Mouse (Mus musculus): ENCODE data around the gene Mapkbp1. TPM values are rescaled to one million over a fixed set of nuclear protein-coding genes. Genes with fewer than 3 reads are reported as not detected.
A peak's percentile ranks its signal among the peaks of the same experiment; 100 is the strongest.

Mapkbp1 gene
- polyA plus RNA-seq, 1 experiment, result 7.5 TPM

DNA sequence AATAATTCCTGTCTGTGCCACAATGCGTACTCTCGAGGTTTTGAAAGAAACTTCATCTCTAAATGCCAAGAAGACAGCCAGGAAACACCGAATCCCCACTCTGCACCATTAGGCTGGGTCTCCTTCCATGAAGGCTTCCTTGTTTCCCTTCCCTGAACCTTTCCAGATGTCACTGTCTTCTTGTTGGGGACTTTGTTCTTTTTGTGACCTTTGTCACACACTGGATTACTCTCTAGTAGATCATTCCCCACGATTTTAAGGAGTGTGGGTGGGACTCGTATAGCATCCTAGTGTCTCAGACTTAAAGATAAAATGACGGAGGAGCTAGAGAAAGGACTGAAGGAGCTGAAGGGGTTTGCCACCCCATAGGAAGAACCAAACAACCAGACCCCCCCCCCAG lies 18.4 kb downstream of the Mapkbp1 start:
- Histone ChIP-seq H3K4me3 (ENCODE audit: insufficient read depth, low read length) (no peak overlapping the region), H3K27ac (ENCODE audit: insufficient read depth, low read depth, low read length) (no peak overlapping the region), H3K4me1 (ENCODE audit: control insufficient read depth, insufficient read depth, low read length) (peaks cover 24% of the 10 kb centered on the region)
- no peak for TF ChIP-seq POLR2A (IDR thresholded peaks at IDR 0.05; ENCODE audit: borderline replicate concordance, low read depth, low read length)
- TF ChIP-seq CTCF (IDR thresholded peaks at IDR 0.05; ENCODE audit: low read depth, low read length), result no peak

DNA sequence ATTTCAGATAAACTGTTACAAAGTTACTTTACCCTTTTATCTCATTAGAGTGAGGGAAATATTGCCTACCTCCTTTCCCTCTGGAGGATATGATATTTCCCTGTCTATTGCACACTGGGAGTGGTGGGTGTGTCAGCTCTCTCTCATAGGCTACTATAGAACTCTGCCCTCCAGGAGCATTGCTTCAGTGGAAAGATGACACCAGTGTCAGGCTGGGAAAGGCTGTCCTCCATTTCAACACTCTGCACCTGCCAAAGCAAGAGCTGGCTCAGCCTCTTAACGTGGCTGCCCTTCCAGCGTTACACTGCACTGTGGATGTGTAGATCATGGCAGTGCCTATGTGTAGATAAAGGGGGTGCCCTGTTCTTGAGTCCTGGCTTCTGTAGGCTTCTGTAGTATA lies 19.9 kb downstream of the Mapkbp1 start:
- TF ChIP-seq POLR2A (IDR thresholded peaks at IDR 0.05; ENCODE audit: borderline replicate concordance, low read depth, low read length) (no peak), CTCF (IDR thresholded peaks at IDR 0.05; ENCODE audit: low read depth, low read length) (no peak)

GRCm38 (mm10) chr2:119993515-119993914 lies 21.0 kb downstream of the Mapkbp1 start:
- no peak overlapping the region for H3K27ac ChIP-seq (ENCODE audit: insufficient read depth, low read depth, low read length)
- peaks cover 42% of the 10 kb centered on the region for H3K4me1 ChIP-seq (ENCODE audit: control insufficient read depth, insufficient read depth, low read length)
- no peak for TF ChIP-seq POLR2A (IDR thresholded peaks at IDR 0.05; ENCODE audit: borderline replicate concordance, low read depth, low read length)
- no peak for TF ChIP-seq CTCF (IDR thresholded peaks at IDR 0.05; ENCODE audit: low read depth, low read length)
- no peak overlapping the region for H3K4me3 ChIP-seq (ENCODE audit: insufficient read depth, low read length)

More for the DNA sequence above, 19.9 kb downstream of the Mapkbp1 start:
- Histone ChIP-seq H3K27ac (ENCODE audit: insufficient read depth, low read depth, low read length) (no peak overlapping the region), H3K4me1 (ENCODE audit: control insufficient read depth, insufficient read depth, low read length) (peaks cover 36% of the 10 kb centered on the region), H3K4me3 (ENCODE audit: insufficient read depth, low read length) (no peak overlapping the region)

DNA sequence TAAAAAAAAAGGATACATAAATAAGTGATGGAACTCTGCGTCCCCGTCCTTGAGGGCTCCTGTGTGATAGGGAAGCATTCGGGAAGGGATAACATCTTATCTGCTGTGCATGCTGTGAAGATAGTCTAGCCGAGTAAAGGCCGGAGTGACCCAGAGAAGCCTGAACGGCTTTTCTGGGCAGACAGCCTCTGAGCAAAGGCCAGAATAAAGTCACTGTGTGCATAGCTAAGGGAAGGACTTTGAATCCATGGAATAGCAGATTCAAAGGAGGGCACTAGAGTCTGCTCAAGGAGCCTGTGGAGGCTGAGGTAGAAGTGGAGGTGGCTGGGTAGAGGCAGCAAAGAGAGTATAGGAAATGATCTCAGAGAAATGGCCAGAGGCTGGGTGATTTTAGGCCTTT lies 22.3 kb downstream of the Mapkbp1 start:
- Histone ChIP-seq H3K4me3 (ENCODE audit: insufficient read depth, low read length) (no peak overlapping the region), H3K4me1 (ENCODE audit: control insufficient read depth, insufficient read depth, low read length) (peaks cover 36% of the 10 kb centered on the region), H3K27ac (ENCODE audit: insufficient read depth, low read depth, low read length) (no peak overlapping the region)
- no peak for TF ChIP-seq CTCF (IDR thresholded peaks at IDR 0.05; ENCODE audit: low read depth, low read length)
- no peak for TF ChIP-seq POLR2A (IDR thresholded peaks at IDR 0.05; ENCODE audit: borderline replicate concordance, low read depth, low read length)

DNA sequence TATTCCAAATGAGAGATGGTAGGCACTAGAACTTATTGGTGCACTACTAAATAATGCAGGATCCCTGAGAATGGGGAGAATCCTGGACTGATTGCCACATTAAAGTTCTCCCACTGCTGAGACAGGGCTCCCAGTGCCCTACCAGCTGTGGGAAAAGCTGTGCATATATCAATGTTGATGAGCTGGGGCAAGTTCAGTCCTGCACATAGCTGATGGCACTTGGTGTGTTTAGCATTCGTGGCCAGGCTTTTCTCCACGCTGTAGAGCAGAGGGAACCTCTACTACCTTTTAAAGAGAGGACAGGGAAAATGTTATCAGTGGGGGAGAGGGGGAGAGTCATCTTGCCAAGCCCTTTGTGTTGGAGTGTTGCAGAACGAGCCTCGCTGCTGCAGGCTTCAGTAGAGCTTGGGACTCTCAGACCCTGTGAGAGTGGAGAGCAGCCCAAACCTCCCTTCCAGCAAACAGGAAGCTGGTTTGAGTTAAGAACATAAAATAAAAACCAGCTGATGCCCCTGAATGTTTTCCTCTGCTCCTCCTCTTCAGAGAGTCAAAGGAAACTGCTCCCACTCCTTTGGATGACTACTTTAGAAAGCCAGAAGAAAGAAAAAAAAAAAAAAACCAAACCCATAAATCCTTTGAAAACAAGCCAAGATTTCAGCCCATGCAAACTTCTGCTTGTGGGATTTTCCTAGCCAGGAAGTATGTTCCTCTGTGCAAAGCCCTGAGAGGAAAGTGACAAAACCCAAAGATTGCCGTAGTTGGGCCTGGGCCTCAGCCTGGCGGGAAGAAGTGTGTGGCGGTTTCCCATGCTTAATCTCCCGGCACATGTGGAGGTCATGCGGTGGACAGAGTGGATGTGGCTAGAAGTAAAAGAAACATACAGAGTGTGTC lies 23.1 kb downstream of the Mapkbp1 start:
- Histone ChIP-seq H3K4me1 (ENCODE audit: control insufficient read depth, insufficient read depth, low read length) (peaks cover 36% of the 10 kb centered on the region), H3K27ac (ENCODE audit: insufficient read depth, low read depth, low read length) (peak overlapping the region; percentile 56), H3K4me3 (ENCODE audit: insufficient read depth, low read length) (no peak overlapping the region)
- no peak for TF ChIP-seq CTCF (IDR thresholded peaks at IDR 0.05; ENCODE audit: low read depth, low read length)
- TF ChIP-seq POLR2A (IDR thresholded peaks at IDR 0.05; ENCODE audit: borderline replicate concordance, low read depth, low read length), result no peak

GRCm38 (mm10) chr2:119997354-119997753 lies 24.9 kb downstream of the Mapkbp1 start:
- TF ChIP-seq CTCF (IDR thresholded peaks at IDR 0.05; ENCODE audit: low read depth, low read length) (no peak), POLR2A (IDR thresholded peaks at IDR 0.05; ENCODE audit: borderline replicate concordance, low read depth, low read length) (no peak)
- Histone ChIP-seq H3K27ac (ENCODE audit: insufficient read depth, low read depth, low read length) (no peak overlapping the region), H3K4me3 (ENCODE audit: insufficient read depth, low read length) (no peak overlapping the region), H3K4me1 (ENCODE audit: control insufficient read depth, insufficient read depth, low read length) (peaks cover 47% of the 10 kb centered on the region)

GRCm38 (mm10) chr2:119999731-120000130 lies 27.2 kb downstream of the Mapkbp1 start:
- peaks cover 45% of the 10 kb centered on the region for H3K4me1 ChIP-seq (ENCODE audit: control insufficient read depth, insufficient read depth, low read length)
- TF ChIP-seq POLR2A (IDR thresholded peaks at IDR 0.05; ENCODE audit: borderline replicate concordance, low read depth, low read length) (no peak), CTCF (IDR thresholded peaks at IDR 0.05; ENCODE audit: low read depth, low read length) (no peak)
- H3K4me3 ChIP-seq (ENCODE audit: insufficient read depth, low read length), result no peak overlapping the region
- no peak overlapping the region for H3K27ac ChIP-seq (ENCODE audit: insufficient read depth, low read depth, low read length)

- no peak for TF ChIP-seq POLR2A (IDR thresholded peaks at IDR 0.05; ENCODE audit: borderline replicate concordance, low read depth, low read length)
- no peak for TF ChIP-seq CTCF (IDR thresholded peaks at IDR 0.05; ENCODE audit: low read depth, low read length)
Measured at GRCm38 (mm10) chr2:120000882-120001584, 28.5 kb downstream of the Mapkbp1 start.

DNA sequence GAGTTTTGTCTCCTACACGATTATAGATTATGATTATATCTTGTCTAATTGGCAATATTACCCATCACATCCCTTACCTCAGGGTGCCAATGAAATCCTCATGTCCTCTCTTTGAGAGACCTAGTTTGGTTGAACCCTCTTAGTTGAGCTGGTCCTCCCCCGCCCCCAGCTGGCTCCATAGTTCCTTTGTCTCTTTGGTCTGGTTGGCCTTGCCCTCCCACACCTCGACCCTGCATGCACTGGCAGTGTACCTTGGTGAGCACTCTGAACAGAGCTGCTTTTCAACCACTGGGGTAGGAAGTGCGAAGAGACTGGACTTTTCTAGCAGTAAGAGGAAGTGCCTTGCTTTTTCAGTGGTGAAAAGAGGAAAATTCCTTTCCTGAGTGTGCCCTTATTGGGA lies 29.5 kb downstream of the Mapkbp1 start:
- H3K4me1 ChIP-seq (ENCODE audit: control insufficient read depth, insufficient read depth, low read length), result peaks cover 29% of the 10 kb centered on the region
- TF ChIP-seq POLR2A (IDR thresholded peaks at IDR 0.05; ENCODE audit: borderline replicate concordance, low read depth, low read length) (no peak), CTCF (IDR thresholded peaks at IDR 0.05; ENCODE audit: low read depth, low read length) (no peak)
- H3K4me3 ChIP-seq (ENCODE audit: insufficient read depth, low read length), result no peak overlapping the region
- H3K27ac ChIP-seq (ENCODE audit: insufficient read depth, low read depth, low read length), result peak overlapping the region; percentile 6; the same call in 1 of the 2 replicates

More at GRCm38 (mm10) chr2:120000882-120001584, 28.5 kb downstream of the Mapkbp1 start:
- no peak overlapping the region for H3K4me3 ChIP-seq (ENCODE audit: insufficient read depth, low read length)
- peaks cover 33% of the 10 kb centered on the region for H3K4me1 ChIP-seq (ENCODE audit: control insufficient read depth, insufficient read depth, low read length)
- no peak overlapping the region for H3K27ac ChIP-seq (ENCODE audit: insufficient read depth, low read depth, low read length)

DNA sequence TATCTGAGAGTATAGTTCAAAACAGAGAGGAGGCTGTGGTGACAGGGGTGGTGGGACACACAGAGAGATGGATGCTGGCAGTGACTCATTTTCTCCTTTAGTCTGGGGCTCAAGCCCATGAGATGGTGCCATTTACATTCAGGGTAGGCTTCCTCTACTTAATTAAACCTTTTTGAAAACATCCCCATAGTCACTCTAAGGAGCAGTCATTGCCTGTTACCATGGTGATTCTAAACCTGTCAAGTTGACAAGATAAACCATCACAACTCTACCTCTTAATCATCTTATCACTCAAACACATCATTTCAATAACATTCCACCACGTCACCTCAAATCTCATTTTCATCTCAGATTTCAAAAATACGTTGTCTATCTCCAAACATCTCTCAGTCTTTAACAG lies 31.5 kb downstream of the Mapkbp1 start:
- TF ChIP-seq CTCF (IDR thresholded peaks at IDR 0.05; ENCODE audit: low read depth, low read length) (no peak), POLR2A (IDR thresholded peaks at IDR 0.05; ENCODE audit: borderline replicate concordance, low read depth, low read length) (no peak)
- H3K4me1 ChIP-seq (ENCODE audit: control insufficient read depth, insufficient read depth, low read length), result peaks cover 35% of the 10 kb centered on the region
- H3K27ac ChIP-seq (ENCODE audit: insufficient read depth, low read depth, low read length), result no peak overlapping the region
- no peak overlapping the region for H3K4me3 ChIP-seq (ENCODE audit: insufficient read depth, low read length)

All from bone marrow macrophage, adult 2 months (primary cell).